Mouse (Mus musculus) left cerebral cortex, adult 8-10 months (tissue): ENCODE data around the gene Ifi47. TPM values are rescaled to one million over a fixed set of nuclear protein-coding genes. Genes with fewer than 3 reads are reported as not detected.

Experiments used
- total RNA-seq, 4 experiments: library from RNA; stranded (reverse); gene quantifications; 2 replicates each; pipeline ENCODE4 v1.2.4; 2022

The Ifi47 gene
- total RNA-seq, 4 experiments from 2014 or later, result 0.81 to 1.0 (median 0.88) TPM

Other genes starting within 250 kb of the Ifi47 start
- 1 to 10 TPM in 1 of 4 experiments, under 1 TPM in 3; 0.38 to 1.8 (median 0.45) TPM for gene Gm12184, start 249.9 kb upstream of the Ifi47 start, total RNA-seq
- 10 to 100 TPM in 2 of 4 experiments, 1 to 10 TPM in 2; 8.3 to 14.0 (median 10.7) TPM for gene Irgm1, start 204.9 kb upstream of the Ifi47 start, total RNA-seq
- under 1 TPM in 3 of 4 experiments, not detected in 1; 0.17 to 0.86 (median 0.53) TPM for gene Gm5431, start 174.4 kb upstream of the Ifi47 start, total RNA-seq
- gene Psme2b, start 130.4 kb upstream of the Ifi47 start, total RNA-seq, result 1 to 10 TPM; 1.2 to 3.5 (median 2.6) TPM
- not detected for gene Olfr56, start 97.7 kb upstream of the Ifi47 start, total RNA-seq
- 1 to 10 TPM in 3 of 4 experiments, under 1 TPM in 1; 0.96 to 3.1 (median 1.8) TPM for gene 9930111J21Rik1, start 97.2 kb upstream of the Ifi47 start, total RNA-seq
- gene Gm12185, start 84.4 kb upstream of the Ifi47 start, total RNA-seq, result under 1 TPM; 0.30 to 0.41 (median 0.37) TPM
- 1 to 10 TPM in 2 of 4 experiments, under 1 TPM in 2; 0.42 to 1.3 (median 0.88) TPM for gene Tgtp1, start 82.4 kb upstream of the Ifi47 start, total RNA-seq
- gene 9930111J21Rik2, start 25.3 kb upstream of the Ifi47 start, total RNA-seq, result 1 to 10 TPM; 1.3 to 3.1 (median 2.4) TPM
- under 1 TPM in 2 of 4 experiments, not detected in 2; 0.23 to 0.56 TPM for gene Tgtp2, start 12.4 kb upstream of the Ifi47 start, total RNA-seq
- gene Olfr1396, start 38.3 kb downstream of the Ifi47 start, total RNA-seq, result not detected
- not detected for gene Olfr1395, start 65.7 kb downstream of the Ifi47 start, total RNA-seq
- not detected for gene Olfr1394, start 77.8 kb downstream of the Ifi47 start, total RNA-seq
- under 1 TPM in 1 of 4 experiments, not detected in 3; 0.09 TPM for gene Btnl9, start 110.6 kb downstream of the Ifi47 start, total RNA-seq
- gene Zfp62, start 126.7 kb downstream of the Ifi47 start, total RNA-seq, result 10 to 100 TPM; 64.1 to 83.4 (median 73.4) TPM
- 10 to 100 TPM; 65.9 to 72.3 (median 69.2) TPM for gene Mgat1, start 167.6 kb downstream of the Ifi47 start, total RNA-seq
- 1 to 10 TPM in 2 of 4 experiments, under 1 TPM in 2; 0.65 to 1.1 (median 0.84) TPM for gene Olfr1393, start 201.7 kb downstream of the Ifi47 start, total RNA-seq
- under 1 TPM in 3 of 4 experiments, not detected in 1; 0.18 to 0.28 (median 0.23) TPM for gene Olfr1392, start 208.7 kb downstream of the Ifi47 start, total RNA-seq
- gene Olfr10, start 228.2 kb downstream of the Ifi47 start, total RNA-seq, result not detected
- gene Olfr1391, start 246.2 kb downstream of the Ifi47 start, total RNA-seq, result not detected